Mouse (Mus musculus): ENCODE data around the gene Slc6a17.

Slc6a17 gene

GRCm38 (mm10) chr3:107524547-107524946 lies 6.7 kb upstream of the Slc6a17 start:
- in situ Hi-C loops (cut with MseI, MboI), result no loop called here

GRCm38 (mm10) chr3:107520931-107521330 lies 3.1 kb upstream of the Slc6a17 start:
- in situ Hi-C loops (cut with MseI, MboI), result no loop called here

GRCm38 (mm10) chr3:107516776-107517630 lies 815 bp downstream of the Slc6a17 start:
- in situ Hi-C loops (cut with MseI, MboI), result no loop called here

- in situ Hi-C loops (cut with MseI, MboI), result no loop called here
Measured at GRCm38 (mm10) chr3:107515989-107516388, 1.8 kb downstream of the Slc6a17 start.

- in situ Hi-C loops (cut with MseI, MboI), result no loop called here
Measured at GRCm38 (mm10) chr3:107511416-107511815, 6.4 kb downstream of the Slc6a17 start.

GRCm38 (mm10) chr3:107508696-107509095 lies 9.1 kb downstream of the Slc6a17 start:
- in situ Hi-C loops (cut with MseI, MboI), result no loop called here

GRCm38 (mm10) chr3:107507966-107508365 lies 9.9 kb downstream of the Slc6a17 start:
- in situ Hi-C loops (cut with MseI, MboI), result no loop called here

GRCm38 (mm10) chr3:107506531-107506930 lies 11.3 kb downstream of the Slc6a17 start:
- in situ Hi-C loops (cut with MseI, MboI), result no loop called here

GRCm38 (mm10) chr3:107505464-107506367 lies 12.1 kb downstream of the Slc6a17 start:
- in situ Hi-C loops (cut with MseI, MboI), result no loop called here

- in situ Hi-C loops (cut with MseI, MboI), result no loop called here
Measured at GRCm38 (mm10) chr3:107504542-107504941, 13.3 kb downstream of the Slc6a17 start.

GRCm38 (mm10) chr3:107503716-107504115 lies 14.1 kb downstream of the Slc6a17 start:
- in situ Hi-C loops (cut with MseI, MboI), result no loop called here

GRCm38 (mm10) chr3:107501702-107502151 lies 16.1 kb downstream of the Slc6a17 start:
- in situ Hi-C loops (cut with MseI, MboI), result no loop called here

GRCm38 (mm10) chr3:107500301-107500700 lies 17.5 kb downstream of the Slc6a17 start:
- in situ Hi-C loops (cut with MseI, MboI), result no loop called here

GRCm38 (mm10) chr3:107496086-107496850 lies 21.6 kb downstream of the Slc6a17 start:
- in situ Hi-C loops (cut with MseI, MboI), result no loop called here

- in situ Hi-C loops (cut with MseI, MboI), result no loop called here
Measured at GRCm38 (mm10) chr3:107495524-107495923, 22.3 kb downstream of the Slc6a17 start.

- in situ Hi-C loops (cut with MseI, MboI), result no loop called here
Measured at GRCm38 (mm10) chr3:107491459-107491858, 26.4 kb downstream of the Slc6a17 start.

- in situ Hi-C loops (cut with MseI, MboI), result no loop called here
Measured at GRCm38 (mm10) chr3:107488637-107489036, 29.2 kb downstream of the Slc6a17 start.

- in situ Hi-C loops (cut with MseI, MboI), result no loop called here
Measured at GRCm38 (mm10) chr3:107483290-107483689, 34.5 kb downstream of the Slc6a17 start.

GRCm38 (mm10) chr3:107480660-107481059 lies 37.2 kb downstream of the Slc6a17 start:
- in situ Hi-C loops (cut with MseI, MboI), result no loop called here

GRCm38 (mm10) chr3:107472198-107472597 lies 45.6 kb downstream of the Slc6a17 start:
- in situ Hi-C loops (cut with MseI, MboI), result no loop called here

- in situ Hi-C loops (cut with MseI, MboI), result loop anchor here (10.0 kb wide), 1 partner anchor 234 kb away; the partner anchor contains the start of genes A630076J17Rik (in 2 of the 2) and Prok1 (in 2 of the 2)
Measured at GRCm38 (mm10) chr3:107469059-107469458, 48.8 kb downstream of the Slc6a17 start.

Data from mouse trophoblast stem cell (cell line).